Mouse (Mus musculus) myocyte (in vitro differentiated cells): ENCODE results near the gene Usp10.

Experiments
- POLR2A ChIP-seq: IDR thresholded peaks from one replicate; pipeline ENCODE4 v1.6.1; 2011; ENCODE audit warnings: low read depth, mild to moderate bottlenecking, control low read depth, moderate library complexity; ENCODE audit not compliant: insufficient read length
- USF1 ChIP-seq: IDR thresholded peaks from one replicate; pipeline ENCODE4 v1.6.1; 2011; ENCODE audit warnings: low read depth, mild to moderate bottlenecking, control low read depth, moderate library complexity

- TF ChIP-seq POLR2A (no peak), USF1 (no peak)
Measured at GRCm38 (mm10) chr8:119913181-119913580, 3.0 kb downstream of the Usp10 start.
